Mouse (Mus musculus) limb, embryonic 12.5 days (tissue): Measurements from ENCODE around the gene Med18. TPM values are rescaled to one million over a fixed set of nuclear protein-coding genes. Genes with fewer than 3 reads are reported as not detected.
A peak's percentile ranks its signal among the peaks of the same experiment; 100 is the strongest.

Experiments
- ATAC-seq: fragments of 200-750 bp; cut with Nextera tagmentation; 2 replicates; pipeline ENCODE4 v1.8.0; 2017; ENCODE audit warnings: low read depth, moderate TSS enrichment; ENCODE audit not compliant: insufficient number of reproducible peaks, insufficient read depth, low FRiP score, low TSS enrichment
- H3K27ac ChIP-seq: fragments of 300-500 bp; sonication (generic); 2 replicates; pipeline ENCODE4 v1.5.1; 2016; ENCODE audit warnings: mild to moderate bottlenecking, moderate library complexity
- H3K27me3 ChIP-seq: fragments of 300-500 bp; sonication (generic); 2 replicates; pipeline ENCODE4 v1.6.1; 2016; ENCODE audit warnings: mild to moderate bottlenecking, moderate library complexity
- H3K36me3 ChIP-seq: fragments of 300-500 bp; sonication (generic); 2 replicates; pipeline ENCODE4 v1.6.1; 2016; ENCODE audit warnings: mild to moderate bottlenecking, moderate library complexity
- H3K4me1 ChIP-seq: fragments of 300-500 bp; sonication (generic); replicated peaks from 2 replicates; pipeline ENCODE4 v1.6.1; 2016
- H3K4me2 ChIP-seq: fragments of 300-500 bp; sonication (generic); 2 replicates; pipeline ENCODE4 v1.6.1; 2016; ENCODE audit warnings: mild to moderate bottlenecking, moderate library complexity
- H3K4me3 ChIP-seq: fragments of 300-500 bp; sonication (generic); replicated peaks from 2 replicates; pipeline ENCODE4 v1.5.1; 2016; ENCODE audit warnings: mild to moderate bottlenecking
- H3K9ac ChIP-seq: fragments of 300-500 bp; sonication (generic); replicated peaks from 2 replicates; pipeline ENCODE4 v1.6.1; 2016; ENCODE audit warnings: mild to moderate bottlenecking, moderate library complexity
- H3K9me3 ChIP-seq: fragments of 300-500 bp; sonication (generic); 2 replicates; pipeline ENCODE4 v1.6.1; 2016; ENCODE audit warnings: mild to moderate bottlenecking, moderate library complexity
- WGBS: fragments of 180-500 bp; shearing (Covaris S2); methylation state at CpG from one replicate; pipeline ENCODE4 v1.1.7; 2016; 5-methylcytosine and 5-hydroxymethylcytosine counted together
- polyA plus RNA-seq: library from polyadenylated mRNA; unstranded; fragments of >200 nt; fragmentation: Nextera tagmentation; extraction: Ambion mirVana; gene quantifications from 2 replicates; pipeline ENCODE4 v1.2.1, GENCODE M21; 2016

Med18 gene
- polyA plus RNA-seq, 1 experiment from 2014 or later = 35.0 TPM

- H3K9me3 ChIP-seq = no peaks in the 10 kb centered on the region
- no peaks in the 10 kb centered on the region for H3K27me3 ChIP-seq
- no peak overlapping the region for H3K4me3 ChIP-seq
- no peak overlapping the region for H3K9ac ChIP-seq
- H3K27ac ChIP-seq = no peak overlapping the region
- no peaks in the 10 kb centered on the region for H3K36me3 ChIP-seq
- no peak for ATAC-seq
- no peaks in the 10 kb centered on the region for H3K4me1 ChIP-seq
- no peak overlapping the region for H3K4me2 ChIP-seq
- 92% methylated on average over 8 of the region's 8 CpGs for WGBS
Measured at GRCm38 (mm10) chr4:132477833-132478232, 14.1 kb upstream of the Med18 start.

- H3K27ac ChIP-seq = no peak overlapping the region
- no peak overlapping the region for H3K9ac ChIP-seq
- H3K9me3 ChIP-seq = no peaks in the 10 kb centered on the region
- no peaks in the 10 kb centered on the region for H3K4me1 ChIP-seq
- whole genome bisulfite sequencing = 75% methylated on average over 13 of the region's 13 CpGs
- H3K36me3 ChIP-seq = no peaks in the 10 kb centered on the region
- no peak overlapping the region for H3K4me3 ChIP-seq
- no peaks in the 10 kb centered on the region for H3K27me3 ChIP-seq
- no peak for ATAC-seq
- no peak overlapping the region for H3K4me2 ChIP-seq
Measured at GRCm38 (mm10) chr4:132475895-132476878, 12.5 kb upstream of the Med18 start.

GRCm38 (mm10) chr4:132474631-132475030, 10.9 kb upstream of the Med18 start:
- no peak overlapping the region for H3K27ac ChIP-seq
- 76% methylated on average over 4 of the region's 4 CpGs for WGBS
- H3K4me3 ChIP-seq = no peak overlapping the region
- H3K36me3 ChIP-seq = no peaks in the 10 kb centered on the region
- H3K27me3 ChIP-seq = no peaks in the 10 kb centered on the region
- peaks cover 14% of the 10 kb centered on the region for H3K4me1 ChIP-seq
- no peak overlapping the region for H3K4me2 ChIP-seq
- H3K9me3 ChIP-seq = no peaks in the 10 kb centered on the region
- H3K9ac ChIP-seq = no peak overlapping the region
- ATAC-seq = no peak

- H3K4me1 ChIP-seq = peaks cover 16% of the 10 kb centered on the region
- H3K27me3 ChIP-seq = no peaks in the 10 kb centered on the region
- no peak for ATAC-seq
- no peaks in the 10 kb centered on the region for H3K36me3 ChIP-seq
- H3K27ac ChIP-seq = no peak overlapping the region
- H3K9ac ChIP-seq = no peak overlapping the region
- H3K4me3 ChIP-seq = no peak overlapping the region
- WGBS = 87% methylated on average over 9 of the region's 9 CpGs
- H3K9me3 ChIP-seq = no peaks in the 10 kb centered on the region
- H3K4me2 ChIP-seq = no peak overlapping the region
Measured at GRCm38 (mm10) chr4:132473411-132473810, 9.7 kb upstream of the Med18 start.

GRCm38 (mm10) chr4:132469873-132470272, 6.2 kb upstream of the Med18 start:
- H3K4me1 ChIP-seq = peaks cover 16% of the 10 kb centered on the region
- H3K27ac ChIP-seq = peak overlapping the region; percentile 46; the same call in 1 of the 2 replicates
- no peaks in the 10 kb centered on the region for H3K27me3 ChIP-seq
- H3K4me2 ChIP-seq = no peak overlapping the region
- no peak overlapping the region for H3K9ac ChIP-seq
- H3K9me3 ChIP-seq = no peaks in the 10 kb centered on the region
- ATAC-seq = no peak
- WGBS = 1% methylated on average over 3 of the region's 3 CpGs
- no peak overlapping the region for H3K4me3 ChIP-seq
- no peaks in the 10 kb centered on the region for H3K36me3 ChIP-seq

GRCm38 (mm10) chr4:132464255-132464613, 513 bp upstream of the Med18 start:
- peaks cover 15% of the 10 kb centered on the region for H3K4me1 ChIP-seq
- no peaks in the 10 kb centered on the region for H3K27me3 ChIP-seq
- H3K27ac ChIP-seq = 0 out of 2 replicates have a peak overlapping the region, but pooled peaks have one; percentile 19
- ATAC-seq = 0 out of 2 replicates have a peak, but pooled peaks have one; percentile 43
- H3K4me2 ChIP-seq = peak overlapping the region; percentile 88
- no peaks in the 10 kb centered on the region for H3K9me3 ChIP-seq
- H3K4me3 ChIP-seq = peak overlapping the region; percentile 77
- peak overlapping the region; percentile 32; the same call in 1 of the 2 replicates for H3K9ac ChIP-seq
- peaks cover 26% of the 10 kb centered on the region for H3K36me3 ChIP-seq
- WGBS = 7% methylated on average over 5 of the region's 5 CpGs

- no peak overlapping the region for H3K27ac ChIP-seq
- WGBS = 6% methylated on average over 11 of the region's 11 CpGs
- no peak for ATAC-seq
Measured at GRCm38 (mm10) chr4:132462836-132463235, 885 bp downstream of the Med18 start.

GRCm38 (mm10) chr4:132460225-132460624, 3.5 kb downstream of the Med18 start:
- H3K9me3 ChIP-seq = no peaks in the 10 kb centered on the region
- H3K27ac ChIP-seq = no peak overlapping the region
- H3K27me3 ChIP-seq = no peaks in the 10 kb centered on the region
- peaks cover 52% of the 10 kb centered on the region for H3K36me3 ChIP-seq
- ATAC-seq = no peak
- no peak overlapping the region for H3K9ac ChIP-seq
- H3K4me1 ChIP-seq = peaks cover 15% of the 10 kb centered on the region
- H3K4me2 ChIP-seq = no peak overlapping the region
- no peak overlapping the region for H3K4me3 ChIP-seq
- 94% methylated on average over 8 of the region's 8 CpGs for WGBS

More at GRCm38 (mm10) chr4:132462836-132463235, 885 bp downstream of the Med18 start:
- no peaks in the 10 kb centered on the region for H3K27me3 ChIP-seq
- H3K36me3 ChIP-seq = peaks cover 36% of the 10 kb centered on the region
- peak overlapping the region; percentile 88 for H3K4me2 ChIP-seq
- peaks cover 15% of the 10 kb centered on the region for H3K4me1 ChIP-seq
- H3K4me3 ChIP-seq = peak overlapping the region; percentile 77
- H3K9me3 ChIP-seq = no peaks in the 10 kb centered on the region
- peak overlapping the region; percentile 76 for H3K9ac ChIP-seq

GRCm38 (mm10) chr4:132455561-132455960, 8.2 kb downstream of the Med18 start:
- Histone ChIP-seq H3K36me3 (peaks cover 40% of the 10 kb centered on the region), H3K9me3 (no peaks in the 10 kb centered on the region), H3K27me3 (no peaks in the 10 kb centered on the region), H3K9ac (no peak overlapping the region), H3K27ac (no peak overlapping the region), H3K4me1 (no peaks in the 10 kb centered on the region), H3K4me3 (no peak overlapping the region), H3K4me2 (no peak overlapping the region)
- 92% methylated on average over 6 of the region's 6 CpGs for WGBS
- ATAC-seq = no peak

- Histone ChIP-seq H3K36me3 (peaks cover 35% of the 10 kb centered on the region), H3K4me2 (no peak overlapping the region), H3K9me3 (no peaks in the 10 kb centered on the region), H3K4me3 (no peak overlapping the region), H3K27ac (peak overlapping the region; percentile 23; the same call in 1 of the 2 replicates), H3K27me3 (no peaks in the 10 kb centered on the region), H3K9ac (no peak overlapping the region), H3K4me1 (no peaks in the 10 kb centered on the region)
- ATAC-seq = no peak
- 73% methylated on average over 3 of the region's 3 CpGs for WGBS
Measured at GRCm38 (mm10) chr4:132455146-132455545, 8.6 kb downstream of the Med18 start.

- Histone ChIP-seq H3K9ac (no peak overlapping the region), H3K36me3 (peaks cover 26% of the 10 kb centered on the region), H3K9me3 (no peaks in the 10 kb centered on the region), H3K4me1 (no peaks in the 10 kb centered on the region), H3K4me2 (no peak overlapping the region), H3K4me3 (no peak overlapping the region), H3K27ac (no peak overlapping the region), H3K27me3 (no peaks in the 10 kb centered on the region)
- WGBS = 83% methylated on average over 6 of the region's 6 CpGs
- ATAC-seq = no peak
Measured at GRCm38 (mm10) chr4:132454216-132454615, 9.5 kb downstream of the Med18 start.
